Mouse (Mus musculus) CD4-positive, CD25-positive, alpha-beta regulatory T cell (primary cell): Measurements from ENCODE around the gene Cep170b. TPM values are rescaled to one million over a fixed set of nuclear protein-coding genes. Genes with fewer than 3 reads are reported as not detected.

Experiments used
- polyA plus RNA-seq: library from polyadenylated mRNA; unstranded; fragments of 100-300 nt; shearing (Covaris generic); gene quantifications from one replicate; pipeline ENCODE4 v1.2.1, GENCODE M21; 2017

The Cep170b gene
- polyA plus RNA-seq = 7.9 TPM

DNA sequence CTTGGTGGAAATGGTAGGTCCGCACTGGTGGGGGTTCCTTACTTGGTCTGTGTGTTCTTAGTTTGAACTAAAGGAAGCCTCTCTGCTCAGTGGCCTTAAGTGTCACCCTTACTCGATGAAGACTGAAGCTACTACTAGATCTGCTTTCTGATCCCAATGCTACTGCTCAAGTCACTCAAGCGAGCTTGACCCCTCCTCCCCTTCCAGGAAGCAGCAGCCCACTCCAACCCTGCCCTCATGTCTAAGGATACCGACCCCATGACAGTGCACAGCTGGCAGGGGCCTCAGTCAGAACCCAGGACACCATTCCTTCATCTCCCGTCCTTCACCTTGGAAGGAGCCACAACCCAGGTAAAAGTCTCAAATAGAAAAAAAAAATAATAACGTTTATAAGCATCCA lies at the start of gene Cep170b:
Gene Cep170b, plus strand, starts transcription at position 240 of the 400 bp plus-strand sequence.

DNA sequence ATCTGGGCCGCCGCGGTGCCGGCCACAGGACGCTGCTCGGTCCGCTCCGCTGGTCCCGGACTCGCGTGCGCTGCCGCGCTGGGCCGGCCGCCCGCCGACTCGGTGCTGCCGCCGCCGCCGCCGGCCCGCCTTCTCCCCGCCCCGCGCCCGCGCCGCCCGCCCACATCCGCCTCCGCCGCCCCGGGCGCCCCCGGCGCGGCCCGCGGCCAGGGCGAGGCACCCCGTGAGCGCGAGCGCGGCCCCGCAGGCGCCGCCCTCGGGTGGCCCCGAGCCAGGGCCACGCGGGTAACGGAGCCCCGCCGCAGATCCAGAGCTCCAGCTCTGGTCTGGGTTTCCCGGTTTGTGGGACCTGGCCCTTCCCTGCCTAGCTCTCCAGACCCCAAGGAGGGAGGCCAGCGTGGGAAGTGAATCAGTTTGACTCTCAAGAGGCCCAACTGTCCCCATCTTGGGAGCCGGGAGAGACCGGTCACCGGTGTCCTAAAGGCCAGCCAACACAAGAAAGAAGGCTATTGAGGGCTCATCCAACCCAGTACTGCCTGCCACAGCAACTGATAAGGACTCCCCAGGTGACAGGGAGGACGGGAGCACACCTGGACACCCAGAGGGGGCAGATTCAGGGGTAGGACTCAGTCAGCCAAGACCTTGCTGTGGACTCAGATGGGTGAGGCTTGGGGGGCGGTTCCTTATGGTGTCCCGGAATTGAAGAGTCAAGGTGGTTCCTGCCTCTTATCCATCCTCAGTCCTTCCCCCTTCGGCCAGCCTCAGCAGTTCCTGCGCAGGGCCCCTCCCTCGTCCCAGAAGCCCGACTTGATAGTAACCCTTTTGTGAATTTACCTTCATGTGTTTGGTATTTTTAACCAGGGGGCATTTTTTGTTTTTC lies 45.9 kb upstream of the Cep170b start, which contains the start of gene Akt1:
Gene Akt1, minus strand, starts transcription at position 753 of the 880 bp plus-strand sequence.

DNA sequence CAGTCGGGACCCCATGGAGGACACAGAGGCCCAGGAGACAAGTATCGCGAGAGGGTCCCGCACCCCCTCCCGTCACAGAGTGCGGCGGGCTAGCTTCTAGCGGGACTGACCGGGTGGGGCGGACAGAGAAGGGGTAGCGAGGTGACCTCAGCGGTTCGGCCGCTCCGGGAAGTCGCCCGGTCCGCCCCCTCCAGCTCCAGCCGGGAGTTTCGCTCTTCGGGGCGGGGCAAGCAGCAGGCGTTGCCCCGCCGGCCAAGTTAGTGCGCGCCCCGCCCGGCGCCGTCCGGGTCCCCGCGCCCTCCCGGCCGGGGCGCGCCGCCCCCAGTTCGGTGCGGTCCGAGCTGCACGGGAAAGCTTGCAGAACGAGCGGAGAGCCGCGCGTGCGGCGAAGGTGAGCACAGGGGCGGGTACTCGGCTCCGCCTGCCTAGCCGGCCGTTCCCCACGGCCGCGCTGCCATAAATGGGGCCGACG lies 41.7 kb upstream of the Cep170b start, which contains the start of gene Zbtb42:
Gene Zbtb42, plus strand, starts transcription at position 274 of the 472 bp plus-strand sequence.

DNA sequence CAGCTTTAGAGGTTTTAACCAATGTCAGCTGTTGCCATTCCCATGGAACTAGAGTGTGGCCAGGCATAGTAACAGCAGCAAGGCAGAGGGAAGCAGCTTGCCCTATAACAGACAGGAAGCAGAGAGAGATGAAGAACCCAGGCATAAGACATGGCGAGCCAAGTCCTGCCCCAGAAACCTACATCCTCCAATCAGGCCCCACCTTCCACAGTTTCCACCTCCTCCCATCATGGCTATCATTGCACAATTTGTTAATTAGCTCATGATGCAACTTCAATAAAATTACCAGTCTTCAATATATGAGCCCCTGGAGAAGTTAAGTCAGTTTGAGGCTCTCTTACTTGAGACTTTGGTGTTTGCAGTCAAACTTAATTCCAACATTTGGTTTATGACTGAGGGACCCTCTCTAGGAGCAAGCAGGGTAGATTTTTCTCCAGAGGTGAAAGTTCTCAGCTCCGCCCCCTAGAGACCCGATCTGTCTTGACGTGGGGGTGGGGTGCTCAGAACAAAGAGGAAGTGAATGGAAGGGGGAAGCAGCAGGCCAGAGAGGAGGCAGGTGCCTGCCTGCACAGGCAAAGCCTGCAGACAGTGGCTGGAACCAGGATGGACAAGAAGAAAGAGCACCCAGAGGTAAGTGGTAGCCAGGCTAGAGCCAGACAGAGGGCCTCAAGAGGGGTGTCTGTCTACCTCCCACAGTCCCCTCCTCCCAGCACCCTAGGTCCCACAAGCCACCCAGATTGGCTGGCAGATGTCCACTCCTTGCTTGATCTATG lies 40.1 kb downstream of the Cep170b start, which contains the start of gene Pld4:
Gene Pld4, plus strand, starts transcription at position 502 of the 773 bp plus-strand sequence.

Other genes with a start within 250 kb of the Cep170b start
- gene A530016L24Rik, start 231.0 kb upstream of the Cep170b start, polyA plus RNA-seq = not detected
- gene Tmem179, start 203.7 kb upstream of the Cep170b start, polyA plus RNA-seq = not detected
- 8.8 TPM for gene Inf2, start 131.7 kb upstream of the Cep170b start, polyA plus RNA-seq
- 2.9 TPM for gene Adssl1, start 100.4 kb upstream of the Cep170b start, polyA plus RNA-seq
- gene Siva1, start 75.8 kb upstream of the Cep170b start, polyA plus RNA-seq = 42.6 TPM
- 184 TPM for gene Akt1, start 45.6 kb upstream of the Cep170b start, polyA plus RNA-seq
- 2.5 TPM for gene Zbtb42, start 41.6 kb upstream of the Cep170b start, polyA plus RNA-seq
- 2.2 TPM for gene Pld4, start 40.2 kb downstream of the Cep170b start, polyA plus RNA-seq
- not detected for gene Ahnak2, start 82.2 kb downstream of the Cep170b start, polyA plus RNA-seq
- gene Clba1, start 88.5 kb downstream of the Cep170b start, polyA plus RNA-seq = 0.54 TPM
- 82.5 TPM for gene Cdca4, start 109.0 kb downstream of the Cep170b start, polyA plus RNA-seq
- 37.1 TPM for gene Gpr132, start 147.8 kb downstream of the Cep170b start, polyA plus RNA-seq
- gene Jag2, start 209.3 kb downstream of the Cep170b start, polyA plus RNA-seq = 2.7 TPM
- gene Nudt14, start 221.7 kb downstream of the Cep170b start, polyA plus RNA-seq = 50.0 TPM